Mouse (Mus musculus): ENCODE measurements around the gene Tubd1. TPM values are rescaled to one million over a fixed set of nuclear protein-coding genes. Genes with fewer than 3 reads are reported as not detected.
"Not testable (repeated sequence)": the region's sequence is repeated elsewhere in the genome, so short reads cannot be mapped to it uniquely, and the experiment has no call there.

Tubd1 gene
- 1 to 10 TPM; 5.2 to 6.0 TPM for total RNA-seq (2021)
- long read RNA-seq, partial matches to known transcripts, result 1 of 8 reads
- long read RNA-seq, other reads (novel, unspliced or antisense), result 3 of 8 reads

GRCm38 (mm10) chr11:86544639-86545299, at the start of gene Tubd1, which contains the start of gene Rps6kb1:
Tubd1 (plus strand) TSS chr11:86544991.
Rps6kb1 (minus strand) TSS chr11:86544805.
- DNase-seq (ENCODE audit: low spot score in 2 of 2), result peak; percentile 99 to 100

GRCm38 (mm10) chr11:86497356-86497755, 47.4 kb upstream of the Tubd1 start:
- DNase-seq (ENCODE audit: low spot score in 2 of 2), result no peak

DNA sequence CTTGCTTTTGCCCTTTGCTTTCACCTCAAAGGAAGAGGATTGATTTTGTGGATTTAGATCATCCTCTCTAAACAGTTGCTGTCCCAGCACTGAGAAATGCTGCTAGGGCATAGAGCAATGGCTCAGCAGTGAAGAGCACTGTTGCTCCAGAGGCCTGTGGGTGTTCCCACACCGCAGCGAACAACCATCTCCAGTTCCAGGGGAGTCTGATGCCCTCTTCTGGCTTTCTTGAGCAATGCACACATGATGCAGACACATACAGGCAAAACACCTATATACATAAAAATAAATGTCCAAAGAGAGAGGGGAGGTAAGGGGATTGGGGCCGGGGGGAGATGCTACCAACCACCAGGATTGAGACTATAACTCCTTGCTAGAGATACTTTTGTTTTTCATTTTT, 46.9 kb upstream of the Tubd1 start:
- no peak for DNase-seq (ENCODE audit: low spot score in 2 of 2)

GRCm38 (mm10) chr11:86500795-86501194, 44.0 kb upstream of the Tubd1 start:
- no peak for DNase-seq (ENCODE audit: low spot score in 2 of 2)

- DNase-seq (ENCODE audit: low spot score in 2 of 2), result no peak
Observed at GRCm38 (mm10) chr11:86503121-86503520, 41.7 kb upstream of the Tubd1 start.

DNA sequence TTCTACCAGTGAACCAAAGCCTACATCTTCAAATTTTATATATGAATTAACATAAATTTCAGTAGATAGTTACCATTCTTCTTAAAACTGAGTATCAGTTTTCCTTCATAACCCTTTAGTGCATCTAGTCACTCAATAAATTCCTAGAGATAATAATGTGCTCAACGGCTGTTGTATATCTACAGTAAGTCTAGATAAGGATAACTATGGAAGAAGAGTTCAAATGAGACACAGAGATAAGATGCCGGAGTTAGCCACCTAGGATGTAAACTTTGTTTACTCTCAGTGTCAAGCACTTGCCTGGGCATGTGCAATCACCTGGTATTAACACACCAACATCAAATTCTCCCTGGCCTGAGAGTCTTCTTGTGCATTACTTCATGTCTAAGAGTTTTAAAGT, 37.5 kb upstream of the Tubd1 start:
- DNase-seq (ENCODE audit: low spot score in 2 of 2), result no peak

DNA sequence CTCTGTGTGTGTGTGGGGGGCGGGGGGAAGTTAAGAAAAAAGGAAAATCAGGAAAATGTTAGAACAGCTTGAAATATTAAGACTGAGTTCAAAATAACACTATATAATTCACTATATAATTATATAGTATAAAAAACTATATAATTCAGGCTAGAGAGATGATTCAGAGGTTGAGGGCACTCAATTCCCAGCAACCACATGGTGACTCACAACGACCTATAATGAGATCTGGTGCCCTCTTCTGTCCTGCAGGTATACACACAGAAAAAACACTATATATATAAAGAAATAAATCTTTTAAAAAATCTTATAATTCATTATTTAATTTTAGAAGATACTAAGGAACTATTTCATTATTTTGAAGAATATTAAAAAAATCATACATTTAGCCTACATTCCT, 36.8 kb upstream of the Tubd1 start:
- DNase-seq (ENCODE audit: low spot score in 2 of 2), result no peak

- DNase-seq (ENCODE audit: low spot score in 2 of 2), result no peak
Observed at GRCm38 (mm10) chr11:86516620-86517019, 28.2 kb upstream of the Tubd1 start.

DNA sequence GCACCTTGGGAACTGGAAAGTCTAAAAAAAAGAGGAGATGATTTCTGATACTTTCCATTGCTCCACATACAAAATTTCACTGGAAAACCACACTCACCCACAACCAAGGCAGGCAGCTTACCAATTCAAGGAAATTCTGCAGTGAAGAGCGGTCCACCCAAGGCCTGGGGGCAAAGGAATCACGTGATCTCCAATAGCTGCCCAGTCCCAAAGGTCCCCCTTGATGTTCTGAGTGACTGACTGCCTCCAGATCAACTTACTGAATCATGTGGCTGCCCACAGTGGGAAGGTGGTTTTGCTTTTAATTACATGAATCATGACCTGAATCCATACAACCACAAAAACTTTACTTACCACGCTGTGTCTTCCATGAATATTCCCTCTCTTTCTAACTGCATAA, 27.6 kb upstream of the Tubd1 start:
- DNase-seq (ENCODE audit: low spot score in 2 of 2), result no peak

GRCm38 (mm10) chr11:86519751-86520150, 25.0 kb upstream of the Tubd1 start:
- DNase-seq (ENCODE audit: low spot score in 2 of 2), result peak in 1 of 2 experiments; percentile 17

- DNase-seq (ENCODE audit: low spot score in 2 of 2), result no peak
Observed at GRCm38 (mm10) chr11:86527528-86527927, 17.3 kb upstream of the Tubd1 start.

DNA sequence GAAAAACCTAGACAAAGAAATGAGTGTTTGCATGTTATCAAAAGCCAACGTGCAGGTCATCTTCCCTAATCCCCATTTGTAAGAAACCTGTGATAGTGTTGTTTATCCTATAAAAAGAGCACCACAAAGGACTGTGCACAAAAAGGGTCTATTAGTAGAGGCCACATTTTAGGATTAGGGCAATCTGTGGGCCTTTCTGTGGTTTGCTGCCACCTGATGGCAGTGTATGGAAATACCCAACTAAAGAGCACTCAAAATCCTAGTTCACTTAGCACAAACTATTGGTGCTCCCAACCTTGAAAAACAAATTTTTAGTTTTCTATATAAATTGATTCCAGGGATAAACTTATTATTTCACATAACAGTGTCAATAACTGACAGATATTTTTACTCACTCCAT, 12.0 kb upstream of the Tubd1 start:
- DNase-seq (ENCODE audit: low spot score in 2 of 2), result peak in 1 of 2 experiments; percentile 35

GRCm38 (mm10) chr11:86533302-86533701, 11.5 kb upstream of the Tubd1 start:
- DNase-seq (ENCODE audit: low spot score in 2 of 2), result not testable (repeated sequence)

DNA sequence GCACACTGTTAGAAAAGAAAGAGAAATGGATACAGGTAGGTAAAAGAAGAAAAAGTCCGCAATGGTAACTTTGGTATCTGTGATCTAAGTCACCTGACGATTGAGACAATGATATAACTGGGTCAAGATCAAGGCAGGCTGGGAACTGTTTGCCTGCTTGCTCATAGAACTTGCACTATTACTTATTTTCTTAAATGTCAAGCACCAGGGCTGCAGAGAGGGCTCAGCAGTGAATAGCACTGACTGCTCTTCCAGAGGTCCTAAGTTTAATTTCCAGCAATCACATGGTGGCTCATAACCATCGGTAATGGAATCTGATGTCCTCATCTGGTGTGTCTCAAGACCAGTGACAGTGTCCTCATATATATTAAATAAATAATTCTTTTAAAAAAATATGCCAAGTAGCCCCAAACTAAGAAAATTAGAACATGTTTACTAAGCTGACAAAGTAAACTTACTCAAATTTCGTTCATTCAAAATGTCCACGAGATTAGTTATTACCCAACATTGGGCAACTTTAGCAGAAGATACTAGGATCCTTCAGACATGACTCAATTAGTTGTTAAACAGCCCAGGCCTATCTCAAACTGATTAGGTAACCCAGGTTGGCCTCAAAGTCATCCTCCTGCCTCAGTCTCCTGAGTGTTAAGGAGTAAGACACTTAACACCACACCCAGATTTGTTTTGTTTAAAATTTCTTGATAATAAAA, 10.4 kb upstream of the Tubd1 start:
- DNase-seq (ENCODE audit: low spot score in 2 of 2), result no peak

DNA sequence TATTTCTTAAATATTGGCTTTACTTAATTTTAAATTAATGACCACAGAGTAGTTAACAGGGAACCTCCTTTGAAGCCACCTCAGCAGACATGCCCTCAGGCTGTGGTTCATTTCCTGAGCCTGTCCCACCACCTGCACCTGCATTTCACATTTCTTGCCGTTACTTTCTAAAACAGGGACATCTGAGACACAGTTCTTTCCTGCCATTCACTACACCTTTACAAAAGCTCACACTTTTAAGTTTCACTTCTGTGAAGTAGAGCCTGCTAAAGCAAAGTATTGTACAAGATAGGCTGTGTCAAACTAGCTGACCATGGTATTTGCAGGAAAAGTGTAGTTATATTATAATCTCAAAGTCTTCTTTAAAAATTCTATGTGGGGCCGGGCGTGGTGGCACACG, 6.0 kb upstream of the Tubd1 start:
- no peak for DNase-seq (ENCODE audit: low spot score in 2 of 2)

DNA sequence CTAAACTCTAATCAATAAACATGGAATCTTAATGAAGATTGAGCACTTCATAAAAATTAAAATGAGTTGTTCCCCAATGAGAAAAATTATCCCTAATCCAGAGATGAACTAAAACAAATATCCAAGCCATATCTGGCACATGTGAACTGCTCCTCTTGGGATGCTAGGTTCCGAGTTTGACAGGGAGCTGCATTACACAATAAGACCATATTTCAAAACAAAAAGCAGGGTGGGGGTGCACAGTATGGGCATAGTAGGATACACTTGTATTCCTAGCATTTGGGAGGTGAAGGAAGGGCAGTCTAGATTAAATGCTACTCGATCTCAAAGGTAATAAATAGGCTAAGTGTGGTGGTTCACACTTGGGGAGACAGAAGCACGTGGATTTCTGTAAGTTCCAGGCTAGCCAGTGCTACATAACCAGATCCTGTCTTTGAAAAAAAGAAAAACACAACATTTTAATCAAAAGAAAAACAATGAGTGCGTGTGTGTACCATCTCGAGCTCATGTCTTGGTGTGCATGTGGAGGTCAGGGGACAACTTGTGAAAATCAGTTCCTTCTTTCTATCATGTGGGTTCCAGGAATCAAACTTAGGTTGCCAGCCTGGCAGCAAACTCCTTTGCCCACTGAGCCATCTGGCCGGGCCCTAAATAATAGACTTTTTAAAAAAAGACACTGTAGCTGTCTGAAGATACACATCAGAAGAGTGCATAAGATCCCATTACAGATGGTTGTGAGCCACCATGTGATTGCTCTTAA, 4.9 kb upstream of the Tubd1 start:
- DNase-seq (ENCODE audit: low spot score in 2 of 2), result no peak

GRCm38 (mm10) chr11:86540476-86540845, 4.3 kb upstream of the Tubd1 start:
- DNase-seq (ENCODE audit: low spot score in 2 of 2), result no peak

DNA sequence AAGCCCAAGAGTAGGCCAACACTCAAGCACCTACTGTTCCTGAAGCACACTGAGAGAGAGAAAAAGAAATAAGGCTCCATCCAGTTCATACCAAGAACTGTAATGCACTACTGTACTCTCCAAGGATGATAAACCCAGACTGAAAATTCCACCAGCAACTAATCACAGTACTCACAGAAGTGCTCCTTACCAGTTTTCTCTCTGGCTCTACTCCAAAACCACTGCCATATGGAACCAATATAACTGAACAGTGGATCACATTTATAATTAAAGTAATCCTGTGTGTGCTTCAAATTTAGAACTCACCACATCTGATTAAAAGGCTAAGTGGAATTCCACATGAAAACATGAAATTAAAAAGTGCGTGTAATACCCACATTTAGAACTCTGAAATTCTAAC, 1.9 kb upstream of the Tubd1 start:
- DNase-seq (ENCODE audit: low spot score in 2 of 2), result no peak

- DNase-seq (ENCODE audit: low spot score in 2 of 2), result peak; percentile 13 to 30
Observed at GRCm38 (mm10) chr11:86543960-86544638, 692 bp upstream of the Tubd1 start.

GRCm38 (mm10) chr11:86545556-86545955, 765 bp downstream of the Tubd1 start:
- DNase-seq (ENCODE audit: low spot score in 2 of 2), result no peak

DNA sequence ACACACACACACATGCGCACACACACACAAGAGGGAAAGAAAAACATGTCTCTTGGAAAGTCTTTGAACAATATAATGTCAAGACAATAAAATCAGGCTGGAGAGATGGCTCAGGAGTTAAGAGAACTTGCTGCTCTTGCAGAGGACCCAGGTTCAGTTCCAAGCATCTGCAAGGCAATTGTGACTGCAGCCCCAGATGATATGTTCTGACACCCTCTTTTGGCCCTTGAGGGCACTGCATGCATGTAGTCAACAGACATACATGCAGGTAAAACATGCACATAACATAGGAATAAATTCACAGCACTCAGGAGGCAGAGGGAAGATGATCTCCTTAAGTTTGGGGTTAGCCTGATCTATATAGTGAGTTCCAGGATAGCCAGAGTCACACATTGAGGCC, 2.6 kb downstream of the Tubd1 start:
- DNase-seq (ENCODE audit: low spot score in 2 of 2), result no peak

All from layer of hippocampus, adult 18-20 months (tissue).